Mouse (Mus musculus): ENCODE measurements around the gene Pgam1. TPM values are rescaled to one million over a fixed set of nuclear protein-coding genes. Genes with fewer than 3 reads are reported as not detected.
"Not testable (repeated sequence)": the region's sequence is repeated elsewhere in the genome, so short reads cannot be mapped to it uniquely, and the experiment has no call there.

The Pgam1 gene
- polyA plus RNA-seq, 1 experiment from 2014 or later = 1,170 TPM

GRCm38 (mm10) chr19:41900495-41901090 is 11.1 kb upstream of the Pgam1 start:
- Histone ChIP-seq H3K36me3 (replicated peaks) (no peaks in the 10 kb centered on the region), H3K4me1 (peaks cover 8% of the 10 kb centered on the region), H3K27me3 (ENCODE audit: poor library complexity, severe bottlenecking) (no peaks in the 10 kb centered on the region), H3K27ac (no peak overlapping the region), H3K9me3 (no peaks in the 10 kb centered on the region), H3K4me3 (no peak overlapping the region)
- no peak for DNase-seq (ENCODE audit: extremely low spot score, low spot score)
- WGBS = 81% methylated on average over 8 of the region's 8 CpGs

- DNase-seq (ENCODE audit: extremely low spot score, low spot score) = no peak
- H3K4me3 ChIP-seq = no peak overlapping the region
- H3K27ac ChIP-seq = no peak overlapping the region
- H3K9me3 ChIP-seq = no peaks in the 10 kb centered on the region
- H3K36me3 ChIP-seq (replicated peaks) = no peaks in the 10 kb centered on the region
- H3K4me1 ChIP-seq = peaks cover under 1% of the 10 kb centered on the region
- no peaks in the 10 kb centered on the region for H3K27me3 ChIP-seq (ENCODE audit: poor library complexity, severe bottlenecking)
- 66% methylated on average over 2 of the region's 2 CpGs for WGBS
These were observed 10.0 kb upstream of the Pgam1 start for GRCm38 (mm10) chr19:41901696-41902095.

GRCm38 (mm10) chr19:41902848-41903593 is 8.7 kb upstream of the Pgam1 start:
- Histone ChIP-seq H3K36me3 (replicated peaks) (no peaks in the 10 kb centered on the region), H3K9me3 (no peaks in the 10 kb centered on the region), H3K27me3 (ENCODE audit: poor library complexity, severe bottlenecking) (no peaks in the 10 kb centered on the region), H3K27ac (no peak overlapping the region), H3K4me3 (no peak overlapping the region), H3K4me1 (no peaks in the 10 kb centered on the region)
- WGBS = 85% methylated on average over 10 of the region's 10 CpGs
- DNase-seq (ENCODE audit: extremely low spot score, low spot score) = no peak

- no peaks in the 10 kb centered on the region for H3K9me3 ChIP-seq
- H3K36me3 ChIP-seq (replicated peaks) = no peaks in the 10 kb centered on the region
- no peak overlapping the region for H3K27ac ChIP-seq
- no peaks in the 10 kb centered on the region for H3K27me3 ChIP-seq (ENCODE audit: poor library complexity, severe bottlenecking)
- H3K4me1 ChIP-seq = no peaks in the 10 kb centered on the region
- WGBS = 98% methylated on average over 2 of the region's 2 CpGs
- no peak for DNase-seq (ENCODE audit: extremely low spot score, low spot score)
- no peak overlapping the region for H3K4me3 ChIP-seq
These were observed 6.5 kb upstream of the Pgam1 start for GRCm38 (mm10) chr19:41905246-41905645.

- Histone ChIP-seq H3K4me1 (no peaks in the 10 kb centered on the region), H3K36me3 (replicated peaks) (no peaks in the 10 kb centered on the region), H3K9me3 (no peaks in the 10 kb centered on the region), H3K27me3 (ENCODE audit: poor library complexity, severe bottlenecking) (no peaks in the 10 kb centered on the region), H3K27ac (no peak overlapping the region), H3K4me3 (no peak overlapping the region)
- 69% methylated on average over 6 of the region's 6 CpGs for WGBS
- DNase-seq (ENCODE audit: extremely low spot score, low spot score) = no peak
These were observed 5.2 kb upstream of the Pgam1 start for GRCm38 (mm10) chr19:41906311-41907078.

- Histone ChIP-seq H3K4me1 (no peaks in the 10 kb centered on the region), H3K27ac (no peak overlapping the region), H3K36me3 (replicated peaks) (no peaks in the 10 kb centered on the region), H3K27me3 (ENCODE audit: poor library complexity, severe bottlenecking) (no peaks in the 10 kb centered on the region), H3K4me3 (no peak overlapping the region), H3K9me3 (no peaks in the 10 kb centered on the region)
- DNase-seq (ENCODE audit: extremely low spot score, low spot score) = no peak
- 56% methylated on average over 8 of the region's 8 CpGs for WGBS
These were observed 4.5 kb upstream of the Pgam1 start for GRCm38 (mm10) chr19:41907079-41907760.

GRCm38 (mm10) chr19:41908736-41909135 is 3.0 kb upstream of the Pgam1 start:
- peaks cover 5% of the 10 kb centered on the region for H3K36me3 ChIP-seq (replicated peaks)
- no peaks in the 10 kb centered on the region for H3K9me3 ChIP-seq
- peaks cover 11% of the 10 kb centered on the region for H3K4me1 ChIP-seq
- H3K4me3 ChIP-seq = no peak overlapping the region
- no peak for DNase-seq (ENCODE audit: extremely low spot score, low spot score)
- no peaks in the 10 kb centered on the region for H3K27me3 ChIP-seq (ENCODE audit: poor library complexity, severe bottlenecking)
- no peak overlapping the region for H3K27ac ChIP-seq
- 95% methylated on average over 3 of the region's 3 CpGs for WGBS

- Histone ChIP-seq H3K4me1 (peaks cover 26% of the 10 kb centered on the region), H3K36me3 (replicated peaks) (peaks cover 22% of the 10 kb centered on the region), H3K4me3 (no peak overlapping the region), H3K9me3 (no peaks in the 10 kb centered on the region), H3K27ac (0 out of 2 replicates have a peak overlapping the region, but pooled peaks have one; percentile 40), H3K27me3 (ENCODE audit: poor library complexity, severe bottlenecking) (no peaks in the 10 kb centered on the region)
- no peak for DNase-seq (ENCODE audit: extremely low spot score, low spot score)
- 84% methylated on average over 2 of the region's 2 CpGs for WGBS
These were observed 1.3 kb upstream of the Pgam1 start for GRCm38 (mm10) chr19:41910396-41910795.

GRCm38 (mm10) chr19:41912121-41913080 is 678 bp downstream of the Pgam1 start:
- peaks cover 26% of the 10 kb centered on the region for H3K4me1 ChIP-seq
- peak overlapping the region; percentile 81 for H3K4me3 ChIP-seq
- peaks cover 42% of the 10 kb centered on the region for H3K36me3 ChIP-seq (replicated peaks)
- WGBS = 2% methylated on average over 53 of the region's 53 CpGs
- H3K27ac ChIP-seq = peak overlapping the region; percentile 96
- DNase-seq (ENCODE audit: extremely low spot score, low spot score) = peak; percentile 51
- no peaks in the 10 kb centered on the region for H3K27me3 ChIP-seq (ENCODE audit: poor library complexity, severe bottlenecking)
- H3K9me3 ChIP-seq = no peaks in the 10 kb centered on the region

- H3K27ac ChIP-seq = peak overlapping the region; percentile 96
- H3K4me3 ChIP-seq = peak overlapping the region; percentile 81
- no peaks in the 10 kb centered on the region for H3K27me3 ChIP-seq (ENCODE audit: poor library complexity, severe bottlenecking)
- no peak for DNase-seq (ENCODE audit: extremely low spot score, low spot score)
- peaks cover 49% of the 10 kb centered on the region for H3K36me3 ChIP-seq (replicated peaks)
- H3K4me1 ChIP-seq = peaks cover 26% of the 10 kb centered on the region
- no peaks in the 10 kb centered on the region for H3K9me3 ChIP-seq
- 43% methylated on average over 6 of the region's 6 CpGs for WGBS
These were observed 2.3 kb downstream of the Pgam1 start for GRCm38 (mm10) chr19:41913774-41914591.

- Histone ChIP-seq H3K4me3 (peak overlapping the region; percentile 81), H3K4me1 (peaks cover 26% of the 10 kb centered on the region), H3K36me3 (replicated peaks) (peaks cover 54% of the 10 kb centered on the region)
- DNase-seq (ENCODE audit: extremely low spot score, low spot score); H3K27me3 ChIP-seq (ENCODE audit: poor library complexity, severe bottlenecking); H3K27ac ChIP-seq; H3K9me3 ChIP-seq: not testable (repeated sequence)
These were observed 2.8 kb downstream of the Pgam1 start for GRCm38 (mm10) chr19:41914592-41914882.
